Mouse (Mus musculus): Measurements from ENCODE around the gene 2210408I21Rik.
"Not testable (repeated sequence)": the region's sequence is repeated elsewhere in the genome, so short reads cannot be mapped to it uniquely, and the experiment has no call there.

The 2210408I21Rik gene

DNA sequence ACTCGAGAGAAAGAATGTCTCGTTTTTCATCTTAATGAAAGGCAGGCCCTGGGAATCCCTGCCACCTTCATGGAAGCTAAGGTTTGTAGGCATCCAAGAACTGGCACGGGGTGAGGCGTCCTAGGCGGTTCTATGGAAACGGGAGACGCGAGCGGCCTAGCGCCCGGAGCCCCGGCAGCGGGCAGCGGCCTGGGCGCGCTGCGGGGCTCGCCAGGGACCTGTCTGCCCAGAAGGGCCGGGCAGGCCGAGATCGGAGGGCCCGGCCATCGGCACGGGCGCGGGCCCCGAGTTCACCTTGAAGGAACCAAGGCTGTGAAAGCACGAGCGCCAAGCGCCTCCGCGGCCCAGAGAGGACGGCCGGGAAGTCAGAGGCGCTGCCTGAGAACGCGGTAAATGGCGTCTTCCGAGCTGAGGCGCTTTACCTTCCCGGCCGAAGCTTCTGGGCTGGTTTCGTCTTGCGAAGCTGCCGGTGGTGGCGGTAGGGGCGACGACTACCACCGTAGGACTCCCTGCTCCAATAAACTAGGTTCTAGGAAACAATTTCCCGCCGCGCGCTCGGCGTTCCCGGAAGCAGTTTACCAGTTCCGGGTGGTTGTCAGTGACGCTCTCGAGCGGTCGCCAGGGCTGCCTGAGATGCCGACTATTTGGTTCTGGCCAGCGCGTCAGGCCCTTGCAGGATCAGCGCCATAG is at the start of gene 2210408I21Rik, which contains the start of gene Slf1:
2210408I21Rik (plus strand) TSS at position 610 of the 690 bp plus-strand sequence.
Slf1 (minus strand) TSS at position 543 of the 690 bp plus-strand sequence.
- peak; percentile 86 for DNase-seq (ENCODE audit: low spot score)

DNA sequence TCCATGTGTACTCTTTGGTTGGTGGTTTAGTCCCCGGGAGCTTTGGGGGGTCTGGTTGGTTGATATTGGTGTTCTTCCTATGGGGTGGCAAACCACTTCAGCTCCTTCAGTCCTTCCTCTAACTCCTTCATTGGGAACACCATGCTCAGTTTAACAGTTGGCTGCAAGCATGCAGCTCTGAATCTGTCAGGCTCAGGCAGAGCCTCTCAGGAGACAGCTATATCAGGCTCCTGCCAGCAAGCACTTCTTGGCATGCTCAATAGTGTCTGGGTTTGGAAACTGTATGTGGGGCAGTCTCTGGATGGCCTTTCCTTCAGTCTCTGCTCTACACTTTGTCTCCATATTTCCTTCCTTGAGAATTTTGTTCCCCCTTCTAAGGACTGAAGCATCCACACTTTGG is 42.5 kb upstream of the 2210408I21Rik start:
- not testable (repeated sequence) for DNase-seq (ENCODE audit: low spot score)

DNA sequence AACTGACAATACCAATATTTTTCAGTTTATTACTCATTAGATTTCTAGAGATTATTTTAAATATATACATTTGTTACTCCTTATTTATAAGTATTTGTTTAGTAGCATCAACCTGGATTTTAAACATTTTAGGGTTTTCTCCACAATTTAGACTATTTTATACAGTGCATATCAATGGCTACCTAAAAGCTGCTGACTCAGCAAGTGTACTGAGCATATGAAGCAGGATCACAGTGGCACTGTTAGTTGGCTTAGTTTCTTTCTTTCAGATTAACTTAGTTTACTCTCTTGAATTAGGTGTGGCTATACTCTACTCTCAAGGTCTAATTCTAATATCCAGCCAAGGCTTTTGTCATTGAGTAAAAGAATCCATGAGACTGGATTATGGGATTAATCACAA is 27.6 kb upstream of the 2210408I21Rik start:
- no peak for DNase-seq (ENCODE audit: low spot score)

DNA sequence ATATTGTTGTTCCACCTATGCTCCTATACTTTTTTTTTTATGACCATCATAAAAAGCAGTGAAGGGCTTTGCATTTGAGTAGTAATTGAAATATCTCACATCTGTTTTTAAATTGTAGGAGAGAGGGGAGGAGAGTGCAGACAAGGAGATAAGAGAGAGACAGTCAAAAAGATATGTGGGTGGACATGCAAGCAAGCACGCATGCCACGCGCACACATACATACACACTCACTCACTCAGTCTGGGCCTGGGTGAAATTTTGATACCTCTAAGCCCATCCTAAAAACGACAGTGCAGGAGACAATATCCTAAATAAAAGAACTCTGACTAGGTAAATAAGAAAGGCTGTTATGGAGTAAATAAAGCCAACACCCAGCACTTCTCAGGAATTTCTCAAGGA is 16.6 kb upstream of the 2210408I21Rik start:
- DNase-seq (ENCODE audit: low spot score), result no peak

GRCm38 (mm10) chr13:77125159-77125558 is 10.2 kb upstream of the 2210408I21Rik start:
- DNase-seq (ENCODE audit: low spot score), result no peak

- DNase-seq (ENCODE audit: low spot score), result no peak
Measured at GRCm38 (mm10) chr13:77128240-77128639, 7.1 kb upstream of the 2210408I21Rik start.

DNA sequence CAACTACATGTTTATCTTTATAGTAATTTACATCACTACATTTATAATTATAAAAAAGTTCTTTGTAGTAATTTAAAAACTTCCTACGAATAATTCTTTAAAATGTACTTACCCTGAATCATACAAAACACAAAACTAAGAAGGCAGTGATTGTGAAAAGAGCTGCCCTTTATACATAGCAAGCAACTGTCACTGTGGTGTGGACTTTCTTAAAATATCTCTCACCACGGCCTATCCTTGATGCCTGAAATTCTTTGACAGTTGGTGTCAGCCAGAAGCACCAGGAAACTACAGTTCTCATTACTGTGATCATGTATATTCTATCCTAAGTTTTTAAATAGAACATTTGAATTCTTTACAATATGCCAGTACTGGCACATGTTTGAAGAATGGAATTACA is 4.2 kb upstream of the 2210408I21Rik start:
- no peak for DNase-seq (ENCODE audit: low spot score)

DNA sequence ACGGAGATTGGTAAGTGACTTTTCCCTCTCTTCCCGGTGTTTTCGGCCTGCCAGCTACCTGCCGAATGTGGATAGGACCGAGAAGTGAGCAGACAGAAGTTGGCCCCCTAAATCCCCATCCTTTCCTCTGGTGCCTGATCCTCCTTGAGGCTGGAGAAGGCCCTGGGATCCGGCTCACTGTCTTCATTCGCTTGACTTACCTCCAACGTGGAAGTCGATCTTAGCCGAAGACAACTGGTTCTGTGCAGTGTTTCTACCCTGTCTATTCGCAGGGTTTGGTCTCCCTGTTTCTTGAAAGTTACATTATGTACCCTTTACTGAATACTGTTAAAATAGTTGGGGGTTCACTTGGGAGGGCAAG is 261 bp downstream of the 2210408I21Rik start:
- DNase-seq (ENCODE audit: low spot score), result no peak

- no peak for DNase-seq (ENCODE audit: low spot score)
Measured at GRCm38 (mm10) chr13:77140890-77141289, 5.5 kb downstream of the 2210408I21Rik start.

DNA sequence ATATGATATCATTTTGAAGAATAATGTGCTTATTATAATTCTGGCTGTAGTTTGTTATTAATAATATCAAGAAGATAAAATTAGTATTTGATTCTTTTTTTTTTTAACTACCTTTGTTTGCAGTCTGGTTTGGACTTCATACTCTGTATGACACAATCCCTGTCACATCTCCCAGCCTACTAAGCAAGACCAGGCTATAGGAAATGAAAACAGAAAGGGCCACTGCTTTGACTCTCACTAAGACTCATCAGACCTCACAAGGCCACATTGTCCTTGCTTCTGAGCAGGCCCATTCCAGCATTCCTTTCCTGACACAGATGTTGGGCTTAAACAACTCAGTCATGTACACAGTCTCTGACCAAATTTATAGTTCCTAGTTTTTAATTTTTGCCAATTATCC is 42.6 kb downstream of the 2210408I21Rik start:
- no peak for DNase-seq (ENCODE audit: low spot score)

DNA sequence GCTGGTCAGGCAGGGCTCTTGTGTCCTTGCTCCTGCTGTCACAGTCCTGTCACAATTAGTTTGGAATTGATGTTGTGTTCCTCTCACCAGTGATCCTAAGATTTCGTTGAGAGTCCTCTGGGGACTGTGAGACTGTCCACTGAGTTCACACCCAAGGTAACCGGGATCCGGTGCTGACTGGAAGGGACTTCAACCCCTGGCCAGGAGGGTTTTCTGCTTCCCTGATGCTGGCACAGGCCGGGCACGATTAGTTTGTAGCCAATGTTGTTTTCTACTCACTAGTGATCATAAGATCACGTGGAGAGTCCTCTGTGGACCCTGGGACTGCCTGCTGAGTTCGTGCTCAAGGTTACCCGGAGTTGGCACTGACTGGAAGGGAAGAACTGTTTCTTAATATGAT is 55.3 kb downstream of the 2210408I21Rik start:
- no peak for DNase-seq (ENCODE audit: low spot score)

DNA sequence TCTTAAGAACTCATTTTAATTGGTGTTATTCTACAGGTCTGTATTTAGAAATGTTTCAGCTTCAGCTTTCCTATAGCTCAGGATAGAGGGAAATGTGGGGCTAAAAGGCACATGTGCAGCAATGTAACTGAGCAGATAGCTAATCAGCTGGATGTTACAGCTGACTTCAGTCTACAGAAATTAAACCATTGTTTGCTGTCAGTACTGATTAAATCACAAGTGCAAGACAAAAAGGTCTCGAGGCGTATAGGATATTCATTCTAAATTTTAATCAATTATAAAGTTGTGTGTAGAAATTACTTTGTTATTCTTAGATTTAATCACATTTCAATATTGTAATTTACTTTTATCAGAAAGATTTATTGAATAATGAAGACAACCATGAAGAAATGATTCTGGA is 56.9 kb downstream of the 2210408I21Rik start:
- no peak for DNase-seq (ENCODE audit: low spot score)

- DNase-seq (ENCODE audit: low spot score), result no peak
Measured at GRCm38 (mm10) chr13:77208764-77209418, 73.6 kb downstream of the 2210408I21Rik start.

DNA sequence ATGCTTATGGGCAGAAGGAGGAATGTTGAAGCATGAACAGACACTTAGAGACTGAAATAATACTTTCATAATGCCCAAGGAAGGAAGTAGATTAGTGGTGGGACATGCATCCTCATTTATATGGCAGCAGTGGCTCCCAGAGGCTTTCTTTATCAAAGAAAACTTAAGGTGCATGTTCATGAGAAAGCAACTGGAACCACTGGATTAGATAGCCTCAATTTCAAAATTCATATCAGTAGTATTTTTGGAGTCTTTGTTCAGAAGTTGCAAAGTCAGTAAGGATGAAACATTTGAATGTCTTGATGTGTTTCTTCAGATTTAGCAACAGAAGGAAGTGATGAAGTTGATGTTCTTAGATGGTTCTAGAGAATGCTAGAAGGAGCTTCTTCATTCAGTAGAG is 77.9 kb downstream of the 2210408I21Rik start:
- DNase-seq (ENCODE audit: low spot score), result no peak

GRCm38 (mm10) chr13:77215460-77215859 is 80.1 kb downstream of the 2210408I21Rik start:
- DNase-seq (ENCODE audit: low spot score), result no peak

DNA sequence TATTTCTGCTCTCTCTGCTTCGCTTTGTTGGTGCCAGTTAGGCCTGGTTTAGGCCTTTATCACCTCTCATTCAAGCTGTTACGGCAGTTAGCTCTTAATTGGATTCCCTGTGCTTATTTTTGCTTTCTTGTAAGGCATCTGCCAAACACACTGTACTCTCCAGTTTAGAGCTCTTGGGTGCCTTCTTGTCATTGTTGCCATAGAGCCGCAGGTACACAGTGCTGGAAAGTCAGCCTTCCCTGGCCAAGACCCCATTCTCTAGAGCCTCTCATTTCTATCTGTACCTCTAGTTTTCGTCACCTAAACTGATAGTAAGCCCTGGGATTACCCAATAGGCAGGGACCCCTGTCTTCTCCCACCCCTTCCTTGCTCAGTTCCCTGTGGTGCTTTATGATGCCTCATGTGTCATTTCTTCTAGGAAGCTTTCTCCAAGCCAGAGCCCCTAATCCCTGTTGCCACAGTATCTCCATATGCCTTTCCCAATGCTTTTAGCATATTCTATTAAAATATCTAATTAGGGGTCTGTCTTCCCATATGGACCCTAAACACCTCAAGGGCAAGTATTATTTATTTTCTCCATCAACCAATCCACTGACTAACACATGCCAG is 82.4 kb downstream of the 2210408I21Rik start:
- DNase-seq (ENCODE audit: low spot score), result no peak

DNA sequence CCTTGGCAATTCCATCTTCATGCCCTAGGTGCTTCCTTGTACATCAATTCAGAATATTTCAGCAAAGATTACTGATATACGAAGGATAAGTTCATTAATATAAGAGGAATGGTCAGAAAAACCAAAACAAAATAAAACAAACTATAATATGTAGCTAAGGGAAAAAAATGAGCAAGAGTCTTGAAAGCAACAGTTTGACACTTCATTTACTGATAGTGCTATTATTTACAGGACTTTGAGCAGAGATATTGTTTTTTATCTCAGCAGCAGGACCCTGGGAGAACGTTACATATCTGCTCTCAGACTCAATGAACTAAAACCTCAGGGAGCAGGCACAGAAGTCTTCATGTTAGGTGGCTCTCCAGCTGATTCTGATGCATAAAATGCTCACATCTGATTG is 85.7 kb downstream of the 2210408I21Rik start:
- DNase-seq (ENCODE audit: low spot score), result no peak

DNA sequence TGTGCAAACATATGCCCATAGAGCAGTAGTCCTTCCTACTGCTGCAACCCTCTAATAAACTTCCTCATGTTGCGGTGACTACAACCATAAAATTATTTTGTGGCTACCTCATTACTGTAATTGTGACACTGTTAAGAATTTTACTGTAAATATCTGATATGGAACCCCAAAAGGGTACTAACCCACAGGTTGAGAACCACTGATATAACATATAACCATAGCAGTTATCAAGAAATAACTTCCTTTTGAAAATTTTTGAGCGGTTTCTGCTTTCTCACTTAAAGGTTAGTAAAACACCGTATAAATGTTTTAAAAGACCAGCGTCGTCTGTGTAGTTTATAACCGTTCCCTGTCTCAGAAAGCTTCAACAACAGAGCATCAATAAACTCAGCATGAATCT is 121.2 kb downstream of the 2210408I21Rik start:
- DNase-seq (ENCODE audit: low spot score), result no peak

GRCm38 (mm10) chr13:77262715-77263338 is 127.5 kb downstream of the 2210408I21Rik start:
- no peak for DNase-seq (ENCODE audit: low spot score)

DNA sequence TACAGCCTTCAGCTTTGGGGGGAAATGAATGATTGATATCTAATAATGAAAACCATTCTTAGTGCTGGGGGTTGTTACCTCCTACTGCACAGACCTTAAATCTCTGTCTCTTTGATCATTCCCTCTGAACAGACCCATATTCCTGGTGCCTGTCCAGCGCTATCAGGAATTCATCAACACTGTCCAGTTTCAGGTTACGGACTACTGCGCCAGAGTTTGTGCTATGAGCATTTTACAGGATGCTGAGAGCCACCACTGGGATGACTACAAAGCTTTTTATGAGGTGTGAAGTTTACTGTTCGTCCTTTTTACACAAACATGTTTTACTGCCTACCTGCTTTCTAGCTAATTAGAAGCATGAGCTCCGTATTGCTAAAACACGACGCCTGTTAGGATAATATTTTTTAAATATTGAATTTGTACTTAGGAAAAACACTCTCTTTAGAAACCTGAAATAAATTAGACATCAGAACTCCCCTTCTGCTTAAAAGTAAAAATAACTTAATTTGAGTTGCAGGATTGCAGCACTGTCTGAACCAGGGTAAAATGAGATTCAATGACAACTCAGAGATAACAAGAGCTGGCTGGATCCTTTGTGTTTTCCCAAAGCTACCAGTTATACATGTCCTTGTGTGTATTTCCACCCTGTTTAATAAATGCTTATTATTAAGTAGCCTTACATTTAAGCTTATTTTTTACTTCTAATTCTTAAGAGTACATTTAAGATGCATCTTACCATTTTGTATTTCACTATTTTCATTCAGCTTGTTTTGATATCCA is 128.2 kb downstream of the 2210408I21Rik start:
- no peak for DNase-seq (ENCODE audit: low spot score)

DNA sequence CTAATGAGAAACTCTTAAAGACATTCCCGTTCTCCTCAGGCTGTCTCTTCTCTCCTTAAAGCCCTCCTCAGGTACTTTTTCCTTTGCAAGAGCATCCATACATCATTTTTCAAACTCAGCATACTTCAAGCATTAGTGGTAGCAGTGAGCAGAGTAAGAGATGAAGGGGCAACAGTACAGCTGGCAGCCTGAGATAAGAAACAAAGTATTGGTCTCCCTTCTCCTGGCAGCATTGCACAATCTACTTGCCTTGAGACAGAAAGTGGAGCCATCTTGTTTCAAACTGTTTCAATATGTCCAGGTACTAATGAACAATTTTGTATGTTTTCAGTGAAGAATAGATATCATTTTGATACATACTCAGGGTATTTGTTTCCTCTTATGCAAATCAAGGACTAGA is 129.1 kb downstream of the 2210408I21Rik start:
- no peak for DNase-seq (ENCODE audit: low spot score)

- no peak for DNase-seq (ENCODE audit: low spot score)
Measured at GRCm38 (mm10) chr13:77275172-77275747, 139.9 kb downstream of the 2210408I21Rik start.

Data from testis, postnatal 10 days (tissue).